ENCODE assay signal across 11 mouse cellular contexts in the genomic region with DNA sequence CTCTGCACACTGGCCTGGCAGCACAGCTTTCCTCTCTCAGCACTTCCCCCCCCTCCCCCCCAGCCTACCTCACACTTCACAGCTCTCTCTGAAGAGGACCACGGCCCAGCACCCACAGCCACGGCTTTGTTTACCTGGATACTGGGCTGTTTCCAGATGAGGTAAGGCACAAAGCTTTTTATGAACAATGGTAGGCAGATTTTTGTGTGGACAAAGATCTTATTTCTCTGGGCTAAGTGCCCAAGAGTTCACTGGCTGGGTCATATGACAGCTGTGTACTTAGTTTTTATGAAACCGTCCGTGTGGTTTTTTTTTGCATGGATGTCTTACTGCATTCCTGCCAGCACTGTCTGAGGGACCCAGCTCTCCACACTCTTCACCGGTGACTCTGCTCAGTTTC.
DNase-seq lines count a peak whose midpoint lies in the region; ATAC-seq and TF ChIP-seq lines count a peak whose summit lies in the region.
"Had no signal": no experiment of that assay in that cellular context is flagged by ENCODE, and none has a peak within 500 bp of the region (broad histone marks: within the 10 kb centered on the region; RNA-seq: fewer than 3 reads in every experiment).

No protein-coding gene starts in this region.

- no peak for TF ChIP-seq POLR2A in myocyte (IDR thresholded peaks at IDR 0.05; ENCODE audit: insufficient read length, low read depth)

- no peak overlapping the region for H3K4me3 ChIP-seq in heart, embryonic 11.5 days (ENCODE audit: low read depth, low read length)
- no peak overlapping the region for H3K4me3 ChIP-seq in embryonic facial prominence, embryonic 13.5 days
- no peak overlapping the region for H3K4me3 ChIP-seq in myocyte
- H3K4me3 ChIP-seq: neural tube, embryonic 12.5 days had no signal

- no peak for ATAC-seq in heart, embryonic 11.5 days (replicated peaks; ENCODE audit: insufficient number of reproducible peaks, low FRiP score, low TSS enrichment)
- ATAC-seq in embryonic facial prominence, embryonic 13.5 days (ENCODE audit: insufficient number of reproducible peaks, insufficient read depth, low FRiP score, low TSS enrichment, low read depth), result peak; percentile 70; the same call in 1 of the 2 replicates

- H3K4me2 ChIP-seq in heart, embryonic 11.5 days, result no peak overlapping the region
- H3K4me2 ChIP-seq in embryonic facial prominence, embryonic 13.5 days, result no peak overlapping the region
- peak overlapping the region; percentile 49 for H3K4me2 ChIP-seq in myocyte (ENCODE audit: low read depth)
- H3K4me2 ChIP-seq: neural tube, embryonic 12.5 days had no signal

- no peak overlapping the region for H3ac ChIP-seq in myocyte (ENCODE audit: control insufficient read depth, insufficient read length)

- peak; percentile 49 to 64 for DNase-seq in heart, postnatal 10 days
- peak; percentile 69 to 73 for DNase-seq in kidney, postnatal 36 days
- DNase-seq in cerebellum, adult 9-10 months, result no peak
- no peak for DNase-seq in layer of hippocampus, adult 9-10 months (ENCODE audit: low spot score)
- no peak for DNase-seq in thymus, postnatal 10 days (ENCODE audit: low spot score in 2 of 2)
- DNase-seq: adrenal gland, adult 2 months; cerebellum, adult 8-10 months had no signal

- no peak overlapping the region for H3K9ac ChIP-seq in heart, embryonic 11.5 days (ENCODE audit: low read depth, low read length)
- H3K9ac ChIP-seq in embryonic facial prominence, embryonic 13.5 days, result no peak overlapping the region
- H3K9ac ChIP-seq: neural tube, embryonic 12.5 days had no signal

- no peaks in the 10 kb centered on the region for H3K9me3 ChIP-seq in heart, embryonic 11.5 days (replicated peaks; ENCODE audit: control insufficient read depth, low read length)
- no peaks in the 10 kb centered on the region for H3K9me3 ChIP-seq in embryonic facial prominence, embryonic 13.5 days
- H3K9me3 ChIP-seq: neural tube, embryonic 12.5 days had no signal

- peaks cover 83% of the 10 kb centered on the region for H3K27me3 ChIP-seq in heart, embryonic 11.5 days (ENCODE audit: control insufficient read depth, insufficient read depth, low read length)
- H3K27me3 ChIP-seq in embryonic facial prominence, embryonic 13.5 days, result no peaks in the 10 kb centered on the region
- no peaks in the 10 kb centered on the region for H3K27me3 ChIP-seq in myocyte (ENCODE audit: control insufficient read depth, insufficient read depth, insufficient read length)
- H3K27me3 ChIP-seq: neural tube, embryonic 12.5 days had no signal

- no peak overlapping the region for H3K27ac ChIP-seq in heart, embryonic 11.5 days (ENCODE audit: low read depth, low read length)
- H3K27ac ChIP-seq in embryonic facial prominence, embryonic 13.5 days, result peak overlapping the region; percentile 41; the same call in 1 of the 2 replicates
- H3K27ac ChIP-seq: neural tube, embryonic 12.5 days had no signal

- WGBS in heart, embryonic 11.5 days (ENCODE audit: insufficient replicate concordance), result 47% methylated on average over 5 of the region's 5 CpGs
- WGBS in embryonic facial prominence, embryonic 13.5 days, result 47% methylated on average over 5 of the region's 5 CpGs

- no peaks in the 10 kb centered on the region for H3K36me3 ChIP-seq in heart, embryonic 11.5 days (ENCODE audit: control insufficient read depth, insufficient read depth, low read length)
- H3K36me3 ChIP-seq in embryonic facial prominence, embryonic 13.5 days, result peaks cover under 1% of the 10 kb centered on the region; the same call in 1 of the 2 replicates
- H3K36me3 ChIP-seq in myocyte (ENCODE audit: control insufficient read depth, insufficient read depth), result peaks cover 1% of the 10 kb centered on the region
- H3K36me3 ChIP-seq: neural tube, embryonic 12.5 days had no signal

- H3K79me2 ChIP-seq in myocyte (ENCODE audit: control insufficient read depth, insufficient read depth), result peaks cover 12% of the 10 kb centered on the region

- intact Hi-C loops in heart, postnatal 10 days (cut with DNase I), result no loop called here

- H3K4me1 ChIP-seq in heart, embryonic 11.5 days (ENCODE audit: control insufficient read depth, insufficient read depth, low read length), result no peaks in the 10 kb centered on the region; the same call in 1 of the 2 replicates
- peaks cover 32% of the 10 kb centered on the region for H3K4me1 ChIP-seq in embryonic facial prominence, embryonic 13.5 days

TF ChIP-seq in myocyte, 11 proteins besides CTCF, POLR2A, EP300 and RAD21:
- TF ChIP-seq MYOD1 (IDR thresholded peaks at IDR 0.05; ENCODE audit: control insufficient read depth in 1 of 3, insufficient read length in 2 of 3, low read depth in 2 of 3) (no peak), TCF3 (IDR thresholded peaks at IDR 0.05; ENCODE audit: insufficient read length, low read depth) (no peak), USF1 (IDR thresholded peaks at IDR 0.05; ENCODE audit: low read depth) (peak; percentile 64), MAX (IDR thresholded peaks at IDR 0.05; ENCODE audit: low read depth) (no peak)

Comparison
In these comparisons a context has a peak if more than half of its experiments do, and no peak if none do; other contexts are left out.
1. DNase-seq: peak in heart, postnatal 10 days (2 of 2) and kidney, postnatal 36 days (2 of 2); none in cerebellum, adult 9-10 months (single experiment), layer of hippocampus, adult 9-10 months (single experiment) and thymus, postnatal 10 days (0 of 2).